Mouse (Mus musculus) thymus, adult 2 months (tissue): ENCODE data around the gene Psmd9.

Experiments
- CTCF ChIP-seq: fragments of 200-500 bp; IDR thresholded peaks from 2 replicates; pipeline ENCODE4 v1.5.1; 2012; ENCODE audit warnings: mild to moderate bottlenecking, control low read depth, low read length, moderate library complexity, borderline replicate concordance; ENCODE audit not compliant: control insufficient read depth, poor library complexity, insufficient read depth; ENCODE audit errors: extremely low read depth
- POLR2A ChIP-seq: fragments of 200-500 bp; IDR thresholded peaks from 2 replicates; pipeline ENCODE4 v1.6.1; 2012; ENCODE audit warnings: mild to moderate bottlenecking, low read length, control low read depth, moderate library complexity; ENCODE audit not compliant: control insufficient read depth, poor library complexity, insufficient read depth; ENCODE audit errors: extremely low read depth

DNA sequence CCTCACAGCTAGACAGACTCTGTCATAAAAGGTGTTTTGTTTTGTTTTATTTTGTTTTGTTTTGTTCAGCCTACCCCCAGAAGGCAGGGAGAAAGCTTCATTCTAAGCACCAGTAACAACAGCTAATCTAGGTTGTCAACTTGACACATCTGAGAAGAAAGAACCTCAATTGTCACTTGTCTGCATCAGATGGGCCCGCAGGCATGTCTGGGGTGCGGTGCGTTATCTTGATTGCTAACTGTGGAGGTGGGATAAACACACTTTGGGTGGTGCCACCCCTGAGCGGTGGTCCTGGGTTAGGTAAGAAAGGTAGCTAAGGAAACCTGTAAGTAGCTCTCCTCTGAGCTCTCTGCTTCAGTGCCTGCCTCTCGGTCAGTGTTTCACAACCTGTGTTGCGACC is 42.2 kb upstream of the Psmd9 start:
- TF ChIP-seq POLR2A (no peak), CTCF (no peak)
